Mouse (Mus musculus) lung, postnatal 0 days (tissue): Measurements from ENCODE around the gene Srf.

ENCODE experiments used
- CTCF ChIP-seq: IDR thresholded peaks from 2 replicates; pipeline ENCODE4 v1.5.1; 2016; ENCODE audit warnings: antibody characterized with exemption, mild to moderate bottlenecking
- EP300 ChIP-seq: IDR thresholded peaks from 2 replicates; pipeline ENCODE4 v1.6.1; 2016; ENCODE audit warnings: antibody characterized with exemption, mild to moderate bottlenecking, control low read depth

DNA sequence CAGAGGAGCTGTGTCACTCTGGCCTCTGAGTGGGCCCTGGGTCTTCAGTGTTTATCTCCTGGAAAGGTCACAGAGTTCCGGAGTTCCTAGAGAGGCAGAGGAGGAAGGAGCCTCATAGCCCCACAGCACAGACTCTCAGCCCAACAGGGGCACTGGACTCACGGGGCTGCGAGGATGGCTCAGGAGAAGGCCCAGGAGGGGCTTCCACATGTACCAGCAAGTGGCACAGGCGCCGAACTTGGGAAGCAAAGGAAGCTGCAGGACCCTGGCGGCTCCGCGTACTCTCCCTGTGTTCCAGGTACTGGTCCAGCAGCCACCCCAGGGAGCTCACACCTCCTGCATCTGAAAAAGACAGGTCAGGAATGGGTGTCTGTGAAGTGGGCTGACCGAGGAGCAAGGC, 34.8 kb downstream of the Srf start:
- TF ChIP-seq EP300 (no peak), CTCF (no peak)
